Mouse (Mus musculus) hindbrain, embryonic 12.5 days (tissue): ENCODE results near the gene Mfsd6l. TPM values are rescaled to one million over a fixed set of nuclear protein-coding genes. Genes with fewer than 3 reads are reported as not detected.
A peak's percentile ranks its signal among the peaks of the same experiment; 100 is the strongest.

Experiments
- ATAC-seq: fragments of 200-750 bp; cut with Nextera tagmentation; 2 replicates; pipeline ENCODE4 v1.8.0; 2017; ENCODE audit warnings: moderate TSS enrichment; ENCODE audit not compliant: low FRiP score
- H3K27ac ChIP-seq: fragments of 300-500 bp; sonication (generic); 2 replicates; pipeline ENCODE4 v1.5.1; 2016; ENCODE audit warnings: mild to moderate bottlenecking
- H3K27me3 ChIP-seq: fragments of 300-500 bp; sonication (generic); 2 replicates; pipeline ENCODE4 v1.6.1; 2016; ENCODE audit warnings: mild to moderate bottlenecking
- H3K36me3 ChIP-seq: fragments of 300-500 bp; sonication (generic); 2 replicates; pipeline ENCODE4 v1.6.1; 2016; ENCODE audit warnings: mild to moderate bottlenecking
- H3K4me1 ChIP-seq: fragments of 300-500 bp; sonication (generic); 2 replicates; pipeline ENCODE4 v1.6.1; 2016
- H3K4me2 ChIP-seq: fragments of 300-500 bp; sonication (generic); replicated peaks from 2 replicates; pipeline ENCODE4 v1.6.1; 2016; ENCODE audit warnings: mild to moderate bottlenecking
- H3K4me3 ChIP-seq: fragments of 300-500 bp; sonication (generic); 2 replicates; pipeline ENCODE4 v1.5.1; 2016; ENCODE audit warnings: mild to moderate bottlenecking
- H3K9ac ChIP-seq: fragments of 300-500 bp; sonication (generic); 2 replicates; pipeline ENCODE4 v1.6.1; 2016; ENCODE audit warnings: mild to moderate bottlenecking, moderate library complexity
- H3K9me3 ChIP-seq: fragments of 300-500 bp; sonication (generic); replicated peaks from 2 replicates; pipeline ENCODE4 v1.6.1; 2016; ENCODE audit warnings: mild to moderate bottlenecking
- WGBS: fragments of 180-500 bp; shearing (Covaris S2); methylation state at CpG from one replicate; pipeline ENCODE4 v1.1.7; 2016; 5-methylcytosine and 5-hydroxymethylcytosine counted together
- polyA plus RNA-seq: library from polyadenylated mRNA; unstranded; fragments of >200 nt; fragmentation: Nextera tagmentation; extraction: Ambion mirVana; gene quantifications from 2 replicates; pipeline ENCODE4 v1.2.1, GENCODE M21; 2016

Mfsd6l gene
- polyA plus RNA-seq, 1 experiment from 2014 or later: 0.30 TPM

GRCm38 (mm10) chr11:68561957-68562950 is 6.3 kb downstream of the Mfsd6l start:
- H3K36me3 ChIP-seq: no peaks in the 10 kb centered on the region
- 0 out of 2 replicates have a peak, but pooled peaks cover 6% of the 10 kb centered on the region for H3K27me3 ChIP-seq
- H3K27ac ChIP-seq: no peak overlapping the region
- no peak for ATAC-seq
- H3K4me1 ChIP-seq: no peaks in the 10 kb centered on the region
- no peaks in the 10 kb centered on the region for H3K9me3 ChIP-seq
- WGBS: 79% methylated on average over 11 of the region's 11 CpGs
- H3K4me2 ChIP-seq: no peak overlapping the region
- no peak overlapping the region for H3K9ac ChIP-seq
- H3K4me3 ChIP-seq: no peak overlapping the region

DNA sequence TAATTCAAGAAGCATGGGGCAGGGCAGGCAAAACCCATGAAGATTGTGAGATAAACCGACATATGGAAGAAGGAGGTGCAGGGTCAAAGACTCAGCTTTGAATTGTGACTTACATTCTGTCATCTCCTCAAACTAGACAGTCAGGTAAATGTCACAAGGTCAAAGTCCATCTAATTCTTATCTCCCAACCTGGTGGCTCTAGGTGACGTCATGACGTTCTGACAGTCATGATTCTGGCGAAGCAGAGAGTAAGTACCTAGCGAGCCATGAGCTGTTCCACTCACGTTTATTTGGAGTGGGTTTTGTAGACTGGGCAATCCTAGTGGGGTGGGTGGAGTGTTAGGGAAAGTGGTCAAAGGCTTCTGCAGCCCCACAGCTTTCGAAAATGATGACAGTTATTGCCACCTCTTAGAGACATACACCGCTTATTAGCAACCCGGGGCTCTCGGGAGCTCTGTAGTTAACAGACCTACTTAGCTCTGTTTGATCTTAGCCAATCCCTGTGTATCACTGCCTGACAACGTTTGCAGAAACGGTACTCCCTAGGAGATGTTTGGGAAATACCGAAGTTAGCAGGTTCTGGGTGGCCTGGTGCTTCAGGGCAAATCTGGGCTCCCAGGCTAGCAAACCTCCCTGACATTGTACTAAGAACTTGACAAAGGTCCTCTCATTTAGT is 8.5 kb downstream of the Mfsd6l start:
- no peak overlapping the region for H3K4me2 ChIP-seq
- no peak overlapping the region for H3K9ac ChIP-seq
- no peaks in the 10 kb centered on the region for H3K4me1 ChIP-seq
- WGBS: 83% methylated on average over 13 of the region's 13 CpGs
- H3K27me3 ChIP-seq: peaks cover 8% of the 10 kb centered on the region; the same call in 1 of the 2 replicates
- no peak overlapping the region for H3K4me3 ChIP-seq
- no peak overlapping the region for H3K27ac ChIP-seq
- no peak for ATAC-seq
- no peaks in the 10 kb centered on the region for H3K36me3 ChIP-seq
- no peaks in the 10 kb centered on the region for H3K9me3 ChIP-seq

GRCm38 (mm10) chr11:68565032-68565429 is 9.0 kb downstream of the Mfsd6l start:
- no peaks in the 10 kb centered on the region for H3K9me3 ChIP-seq
- H3K27me3 ChIP-seq: peaks cover 8% of the 10 kb centered on the region; the same call in 1 of the 2 replicates
- no peaks in the 10 kb centered on the region for H3K36me3 ChIP-seq
- no peaks in the 10 kb centered on the region for H3K4me1 ChIP-seq
- H3K27ac ChIP-seq: no peak overlapping the region
- ATAC-seq: no peak
- 88% methylated on average over 3 of the region's 3 CpGs for WGBS
- no peak overlapping the region for H3K4me3 ChIP-seq
- no peak overlapping the region for H3K9ac ChIP-seq
- H3K4me2 ChIP-seq: no peak overlapping the region

DNA sequence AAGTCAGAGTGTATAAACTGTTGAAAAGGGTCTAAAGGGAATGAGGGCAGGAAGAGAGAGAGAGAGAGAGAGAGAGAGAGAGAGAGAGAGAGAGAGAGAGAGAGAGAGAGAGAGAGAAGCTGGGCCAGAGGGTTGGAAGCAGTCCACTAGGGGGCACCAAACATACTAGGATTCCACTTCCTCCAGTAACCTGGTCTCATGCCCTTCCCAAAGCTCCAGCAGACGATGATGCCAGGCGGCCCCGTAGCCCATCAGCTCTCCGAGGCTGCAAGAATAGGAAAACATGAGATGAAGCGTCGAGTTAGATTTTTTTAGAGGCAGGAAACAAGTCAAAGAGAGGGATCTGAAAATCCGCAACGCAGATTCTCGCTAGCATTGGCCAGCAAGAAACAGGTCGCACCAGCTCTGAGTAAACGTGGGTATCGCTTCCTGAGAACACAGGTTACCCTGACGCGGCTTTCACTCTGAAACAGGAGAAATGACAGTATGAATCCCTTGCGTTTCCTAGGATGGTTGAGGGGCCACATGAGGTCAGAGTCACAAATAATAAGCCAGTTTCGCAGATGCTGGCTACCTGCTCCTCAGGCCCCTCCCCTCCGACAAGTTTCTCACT is 10.6 kb downstream of the Mfsd6l start:
- Histone ChIP-seq H3K4me3 (peak overlapping the region; percentile 28), H3K9me3 (no peaks in the 10 kb centered on the region), H3K9ac (0 out of 2 replicates have a peak overlapping the region, but pooled peaks have one; percentile 33), H3K4me1 (no peaks in the 10 kb centered on the region), H3K27ac (no peak overlapping the region), H3K4me2 (peak overlapping the region; percentile 62), H3K27me3 (peaks cover 8% of the 10 kb centered on the region; the same call in 1 of the 2 replicates), H3K36me3 (no peaks in the 10 kb centered on the region)
- WGBS: 22% methylated on average over 17 of the region's 17 CpGs
- ATAC-seq: no peak

- H3K27ac ChIP-seq: no peak overlapping the region
- no peak overlapping the region for H3K9ac ChIP-seq
- no peaks in the 10 kb centered on the region for H3K9me3 ChIP-seq
- H3K36me3 ChIP-seq: no peaks in the 10 kb centered on the region
- H3K4me1 ChIP-seq: no peaks in the 10 kb centered on the region
- no peak for ATAC-seq
- 86% methylated on average over 5 of the region's 5 CpGs for WGBS
- no peak overlapping the region for H3K4me2 ChIP-seq
- H3K27me3 ChIP-seq: peaks cover 8% of the 10 kb centered on the region; the same call in 1 of the 2 replicates
- H3K4me3 ChIP-seq: no peak overlapping the region
These were observed 14.9 kb downstream of the Mfsd6l start for GRCm38 (mm10) chr11:68570861-68571260.

GRCm38 (mm10) chr11:68577076-68577475 is 21.1 kb downstream of the Mfsd6l start:
- H3K4me1 ChIP-seq: peaks cover 9% of the 10 kb centered on the region
- H3K27ac ChIP-seq: no peak overlapping the region
- H3K4me2 ChIP-seq: no peak overlapping the region
- H3K9ac ChIP-seq: no peak overlapping the region
- WGBS: 88% methylated on average over 1 of the region's 1 CpGs
- no peaks in the 10 kb centered on the region for H3K27me3 ChIP-seq
- no peaks in the 10 kb centered on the region for H3K36me3 ChIP-seq
- ATAC-seq: no peak
- no peak overlapping the region for H3K4me3 ChIP-seq
- H3K9me3 ChIP-seq: no peaks in the 10 kb centered on the region

DNA sequence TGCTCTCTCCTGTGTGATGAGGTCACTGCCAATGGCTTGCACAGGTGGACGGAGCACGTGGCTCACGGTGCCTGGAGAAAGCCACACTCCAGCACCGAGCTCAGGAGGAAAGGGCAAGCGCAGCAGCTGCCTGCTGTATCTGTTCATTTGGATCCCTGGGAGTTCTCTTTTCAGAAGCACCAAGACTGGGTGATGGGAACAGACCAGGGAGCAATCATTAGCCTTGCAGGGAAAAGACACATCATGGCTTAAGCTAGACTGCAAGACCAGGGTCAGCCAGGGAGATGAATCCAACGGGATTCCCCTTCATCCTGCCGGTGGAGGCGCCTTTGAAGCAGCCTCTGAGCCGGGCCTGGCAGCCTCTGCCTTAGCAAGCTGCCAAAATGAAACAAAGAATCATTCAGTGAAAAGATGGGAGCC is 23.5 kb downstream of the Mfsd6l start:
- Histone ChIP-seq H3K4me2 (peak overlapping the region; percentile 8; the same call in 1 of the 2 replicates), H3K36me3 (no peaks in the 10 kb centered on the region), H3K9me3 (no peaks in the 10 kb centered on the region), H3K27me3 (no peaks in the 10 kb centered on the region), H3K4me1 (peaks cover 15% of the 10 kb centered on the region), H3K4me3 (no peak overlapping the region), H3K27ac (0 out of 2 replicates have a peak overlapping the region, but pooled peaks have one; percentile 48), H3K9ac (no peak overlapping the region)
- WGBS: 31% methylated on average over 9 of the region's 9 CpGs
- no peak for ATAC-seq

GRCm38 (mm10) chr11:68580566-68580965 is 24.6 kb downstream of the Mfsd6l start:
- H3K4me2 ChIP-seq: no peak overlapping the region
- H3K27me3 ChIP-seq: 0 out of 2 replicates have a peak, but pooled peaks cover 3% of the 10 kb centered on the region
- no peak overlapping the region for H3K27ac ChIP-seq
- H3K4me3 ChIP-seq: no peak overlapping the region
- H3K36me3 ChIP-seq: no peaks in the 10 kb centered on the region
- H3K9me3 ChIP-seq: no peaks in the 10 kb centered on the region
- 51% methylated on average over 6 of the region's 6 CpGs for WGBS
- no peak overlapping the region for H3K9ac ChIP-seq
- H3K4me1 ChIP-seq: peaks cover 15% of the 10 kb centered on the region
- ATAC-seq: no peak

DNA sequence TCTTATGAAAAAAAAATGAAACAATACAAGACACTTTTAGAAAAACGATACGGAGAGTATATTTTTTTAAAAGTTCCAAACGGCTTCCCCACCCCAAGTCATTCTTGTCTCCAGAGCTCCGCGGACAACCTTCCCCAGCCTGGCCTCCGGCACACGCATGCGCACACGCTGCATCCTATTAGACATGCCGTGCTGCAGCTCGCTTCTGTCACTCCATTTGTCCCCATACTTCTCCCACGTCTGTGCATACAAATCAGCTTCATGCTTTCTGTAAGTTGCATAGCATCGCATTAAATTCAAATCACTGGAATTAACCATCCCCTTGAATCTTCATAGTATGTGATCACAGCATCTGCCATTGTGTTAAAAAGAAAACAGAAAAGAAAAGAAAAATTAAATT is 27.2 kb downstream of the Mfsd6l start:
- Histone ChIP-seq H3K4me2 (no peak overlapping the region), H3K27ac (no peak overlapping the region), H3K36me3 (no peaks in the 10 kb centered on the region), H3K4me3 (no peak overlapping the region), H3K9ac (no peak overlapping the region), H3K4me1 (peaks cover 11% of the 10 kb centered on the region), H3K27me3 (0 out of 2 replicates have a peak, but pooled peaks cover 3% of the 10 kb centered on the region), H3K9me3 (no peaks in the 10 kb centered on the region)
- WGBS: 76% methylated on average over 13 of the region's 13 CpGs
- ATAC-seq: no peak

- H3K4me2 ChIP-seq: no peak overlapping the region
- H3K9ac ChIP-seq: no peak overlapping the region
- no peak for ATAC-seq
- H3K27me3 ChIP-seq: 0 out of 2 replicates have a peak, but pooled peaks cover 3% of the 10 kb centered on the region
- H3K9me3 ChIP-seq: no peaks in the 10 kb centered on the region
- no peaks in the 10 kb centered on the region for H3K36me3 ChIP-seq
- H3K4me1 ChIP-seq: peaks cover 11% of the 10 kb centered on the region
- 74% methylated on average over 8 of the region's 8 CpGs for WGBS
- H3K27ac ChIP-seq: peak overlapping the region; percentile 23; the same call in 1 of the 2 replicates
- no peak overlapping the region for H3K4me3 ChIP-seq
These were observed 28.0 kb downstream of the Mfsd6l start for GRCm38 (mm10) chr11:68583906-68584480.

- no peak for ATAC-seq
- Histone ChIP-seq H3K27me3 (0 out of 2 replicates have a peak, but pooled peaks cover 3% of the 10 kb centered on the region), H3K36me3 (no peaks in the 10 kb centered on the region), H3K9ac (no peak overlapping the region), H3K27ac (no peak overlapping the region), H3K4me1 (peaks cover 6% of the 10 kb centered on the region; the same call in 1 of the 2 replicates), H3K4me3 (no peak overlapping the region), H3K9me3 (no peaks in the 10 kb centered on the region), H3K4me2 (no peak overlapping the region)
- WGBS: 32% methylated on average over 3 of the region's 3 CpGs
These were observed 29.9 kb downstream of the Mfsd6l start for GRCm38 (mm10) chr11:68585890-68586289.
